Mouse (Mus musculus) limb, embryonic 14.5 days (tissue): Measurements from ENCODE around the gene Aldh5a1. TPM values are rescaled to one million over a fixed set of nuclear protein-coding genes. Genes with fewer than 3 reads are reported as not detected.

Experiments used
- ATAC-seq: fragments of 200-750 bp; cut with Nextera tagmentation; 2 replicates; pipeline ENCODE4 v1.8.0; 2017; ENCODE audit warnings: low read depth, moderate number of reproducible peaks, moderate TSS enrichment; ENCODE audit not compliant: low FRiP score
- DNase-seq: peaks from one replicate; pipeline ENCODE4 v3.0.0-alpha.2; 2015; ENCODE audit warnings: low spot score
- H3K27ac ChIP-seq: fragments of 300-500 bp; sonication (generic); replicated peaks from 2 replicates; pipeline ENCODE4 v1.5.1; 2014; ENCODE audit warnings: low read depth, mild to moderate bottlenecking, low read length, moderate library complexity, mixed read lengths
- H3K27me3 ChIP-seq: fragments of 300-500 bp; sonication (generic); 2 replicates; pipeline ENCODE4 v1.6.1; 2014; ENCODE audit warnings: low read length, mixed read lengths; ENCODE audit not compliant: control insufficient read depth, insufficient read depth
- H3K36me3 ChIP-seq: fragments of 300-500 bp; sonication (generic); 2 replicates; pipeline ENCODE4 v1.6.1; 2014; ENCODE audit warnings: mild to moderate bottlenecking, low read length, moderate library complexity, mixed read lengths; ENCODE audit not compliant: control insufficient read depth, insufficient read depth
- H3K4me1 ChIP-seq: fragments of 300-500 bp; sonication (generic); 2 replicates; pipeline ENCODE4 v1.6.1; 2014; ENCODE audit warnings: antibody characterized with exemption, low read length, mixed read lengths; ENCODE audit not compliant: control insufficient read depth, insufficient read depth
- H3K4me2 ChIP-seq: fragments of 300-500 bp; sonication (generic); replicated peaks from 2 replicates; pipeline ENCODE4 v1.6.1; 2014; ENCODE audit warnings: low read depth, mild to moderate bottlenecking, low read length, moderate library complexity; ENCODE audit not compliant: severe bottlenecking
- H3K4me3 ChIP-seq: fragments of 300-500 bp; sonication (generic); replicated peaks from 2 replicates; pipeline ENCODE4 v1.5.1; 2014; ENCODE audit warnings: low read length
- H3K9ac ChIP-seq: fragments of 300-500 bp; sonication (generic); 2 replicates; pipeline ENCODE4 v1.6.1; 2014; ENCODE audit warnings: mild to moderate bottlenecking, low read depth, low read length, moderate library complexity; ENCODE audit not compliant: severe bottlenecking
- H3K9me3 ChIP-seq: fragments of 300-500 bp; sonication (generic); 2 replicates; pipeline ENCODE4 v1.6.1; 2016; ENCODE audit warnings: low read length; ENCODE audit not compliant: control insufficient read depth
- POLR2A ChIP-seq: fragments of 200-500 bp; IDR thresholded peaks from 2 replicates; pipeline ENCODE4 v1.8.0; 2012; ENCODE audit warnings: inconsistent platforms, mild to moderate bottlenecking, moderate library complexity, borderline replicate concordance; ENCODE audit not compliant: insufficient read depth, insufficient read length; ENCODE audit errors: extremely low read depth
- WGBS: fragments of 180-500 bp; shearing (Covaris S2); extraction: QIAGEN DNeasy Blood & Tissue Kit; methylation state at CpG from one replicate; pipeline ENCODE4 v1.1.7; 2014; 5-methylcytosine and 5-hydroxymethylcytosine counted together
- polyA plus RNA-seq, 2 experiments: library from polyadenylated mRNA; depleted of rRNA in 1 of 2; stranded (reverse) in 1 of 2; unstranded in 1 of 2; fragments of >200 nt; fragmentation: Nextera tagmentation in 1 of 2; extraction: Ambion mirVana in 1 of 2; gene quantifications; 2 replicates each; pipeline versions ENCODE4 v1.2.1 to v1.2.3; 2012 to 2014

Aldh5a1 gene
- polyA plus RNA-seq, 2 experiments: 5.5 to 6.7 TPM

DNA sequence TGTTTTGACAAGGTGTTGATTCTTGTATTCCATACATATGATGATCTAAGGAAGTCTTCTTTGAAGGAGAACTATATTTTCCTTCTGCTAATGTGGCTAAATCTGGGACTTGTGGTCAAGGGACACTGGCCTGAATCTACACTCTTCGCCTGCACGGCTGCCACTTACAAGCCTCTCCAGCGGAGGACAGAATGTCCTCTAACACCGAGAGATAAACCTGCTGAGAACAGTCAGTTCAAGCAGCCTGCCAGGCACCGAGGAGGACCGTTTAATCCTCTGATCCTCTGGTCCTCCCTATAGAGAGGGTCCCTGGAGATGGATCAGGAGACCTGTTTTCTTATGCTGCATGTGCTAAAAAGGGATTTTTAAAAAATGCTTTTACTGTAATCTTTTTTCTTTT is 34.0 kb downstream of the Aldh5a1 start:
- H3K36me3 ChIP-seq: no peaks in the 10 kb centered on the region
- DNase-seq (no peak), ATAC-seq (no peak)
- TF ChIP-seq POLR2A: no peak
- no peak overlapping the region for H3K4me2 ChIP-seq
- H3K9ac ChIP-seq: no peak overlapping the region
- H3K27ac ChIP-seq: no peak overlapping the region
- no peak overlapping the region for H3K4me3 ChIP-seq
- H3K27me3 ChIP-seq: no peaks in the 10 kb centered on the region
- 73% methylated on average over 6 of the region's 6 CpGs for WGBS
- no peaks in the 10 kb centered on the region for H3K9me3 ChIP-seq
- H3K4me1 ChIP-seq: no peaks in the 10 kb centered on the region

DNA sequence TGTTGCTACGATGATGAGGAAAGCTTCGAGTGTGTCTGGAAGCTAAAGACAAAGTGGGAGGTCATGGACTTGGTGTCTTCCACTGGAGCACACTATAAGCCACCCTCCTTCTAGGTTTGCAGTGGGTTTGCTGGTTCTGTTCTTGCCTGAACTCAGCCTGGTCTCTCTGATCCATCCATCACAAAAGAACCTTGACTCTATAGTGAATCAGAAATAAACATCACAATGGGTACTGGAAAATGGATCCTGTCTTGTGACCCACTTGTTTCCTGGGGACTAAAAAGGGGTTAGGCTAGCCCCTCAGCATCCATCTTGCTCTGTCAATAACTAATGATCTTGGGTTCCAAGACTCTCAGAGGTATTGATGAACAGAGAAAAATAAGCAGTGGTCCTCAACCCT is 35.5 kb downstream of the Aldh5a1 start:
- ATAC-seq (no peak), DNase-seq (no peak)
- H3K9me3 ChIP-seq: no peaks in the 10 kb centered on the region
- H3K27me3 ChIP-seq: no peaks in the 10 kb centered on the region
- no peak for TF ChIP-seq POLR2A
- H3K4me1 ChIP-seq: no peaks in the 10 kb centered on the region
- H3K9ac ChIP-seq: no peak overlapping the region
- no peak overlapping the region for H3K27ac ChIP-seq
- H3K4me3 ChIP-seq: no peak overlapping the region
- no peak overlapping the region for H3K4me2 ChIP-seq
- 92% methylated on average over 2 of the region's 2 CpGs for WGBS
- H3K36me3 ChIP-seq: no peaks in the 10 kb centered on the region

DNA sequence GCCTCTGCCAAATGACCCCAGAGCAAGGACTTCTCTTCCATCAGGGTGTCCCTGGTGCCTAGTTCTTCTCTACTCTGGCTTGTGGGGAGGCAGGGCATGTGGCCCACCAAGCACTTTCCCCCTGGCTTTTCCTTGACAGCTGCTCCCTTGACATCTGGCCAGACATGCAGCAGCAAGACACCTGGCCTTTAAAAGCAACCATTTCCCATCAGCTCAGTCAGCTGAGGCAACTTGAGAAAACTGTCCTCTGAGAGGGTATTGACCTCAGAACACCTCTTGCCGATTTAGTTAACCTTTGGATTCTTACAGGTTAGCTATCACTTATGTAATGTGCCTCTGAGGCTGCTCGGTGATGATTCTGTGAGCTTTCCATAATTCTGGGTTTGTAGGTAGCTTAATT is 43.6 kb downstream of the Aldh5a1 start:
- no peak overlapping the region for H3K4me3 ChIP-seq
- H3K27me3 ChIP-seq: no peaks in the 10 kb centered on the region
- H3K4me1 ChIP-seq: no peaks in the 10 kb centered on the region
- H3K27ac ChIP-seq: no peak overlapping the region
- H3K9me3 ChIP-seq: no peaks in the 10 kb centered on the region
- no peak overlapping the region for H3K9ac ChIP-seq
- WGBS: 70% methylated on average over 2 of the region's 2 CpGs
- no peak overlapping the region for H3K4me2 ChIP-seq
- TF ChIP-seq POLR2A: no peak
- no peaks in the 10 kb centered on the region for H3K36me3 ChIP-seq
- DNase-seq (no peak), ATAC-seq (no peak)

DNA sequence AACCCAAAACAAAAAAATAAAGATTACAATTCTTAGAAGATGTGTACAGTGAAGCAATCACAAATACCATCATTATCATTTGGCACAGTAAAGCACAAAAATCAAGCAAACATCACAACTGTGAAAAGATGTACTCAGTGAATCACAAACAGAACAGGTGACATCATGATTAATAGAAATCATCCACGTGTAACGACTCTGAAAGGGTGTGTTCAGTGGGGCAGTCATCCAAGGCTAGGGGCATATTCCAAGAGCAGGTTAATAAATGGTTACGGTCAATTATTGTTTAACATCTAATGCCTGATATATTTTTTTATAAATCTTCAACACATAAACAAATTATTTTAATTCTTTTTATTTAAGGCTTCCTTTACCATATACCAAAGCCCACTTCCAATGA is 44.9 kb downstream of the Aldh5a1 start:
- ATAC-seq: no peak
- H3K27ac ChIP-seq: no peak overlapping the region
- H3K4me3 ChIP-seq: no peak overlapping the region
- 88% methylated on average over 3 of the region's 3 CpGs for WGBS
- H3K4me2 ChIP-seq: no peak overlapping the region
- H3K9me3 ChIP-seq: no peaks in the 10 kb centered on the region
- H3K9ac ChIP-seq: no peak overlapping the region
- H3K27me3 ChIP-seq: no peaks in the 10 kb centered on the region
- H3K4me1 ChIP-seq: no peaks in the 10 kb centered on the region
- DNase-seq: no peak
- H3K36me3 ChIP-seq: no peaks in the 10 kb centered on the region
- no peak for TF ChIP-seq POLR2A

DNA sequence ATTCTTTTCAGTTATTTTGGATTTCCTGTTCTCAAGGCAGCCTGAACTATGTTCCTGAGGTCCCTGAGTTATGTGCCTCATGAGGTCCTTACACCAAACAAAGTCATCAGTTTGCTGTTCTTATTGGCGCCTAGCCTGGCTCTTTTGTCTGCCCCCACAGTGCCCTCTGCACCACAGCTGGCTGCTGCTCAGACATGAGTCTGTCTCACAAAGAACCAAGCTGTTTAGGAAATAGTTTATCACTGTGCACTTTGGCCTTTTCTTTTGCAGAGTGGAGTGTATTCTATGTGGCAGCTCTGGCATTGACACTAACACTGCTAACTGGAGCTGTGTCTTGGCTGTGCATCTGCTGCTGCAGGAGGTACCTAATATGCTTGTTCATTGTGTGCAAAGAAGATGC is 47.9 kb downstream of the Aldh5a1 start:
- Histone ChIP-seq H3K4me3 (no peak overlapping the region), H3K27ac (no peak overlapping the region), H3K9ac (no peak overlapping the region), H3K4me2 (no peak overlapping the region), H3K36me3 (no peaks in the 10 kb centered on the region), H3K4me1 (no peaks in the 10 kb centered on the region), H3K27me3 (no peaks in the 10 kb centered on the region), H3K9me3 (no peaks in the 10 kb centered on the region; the same call in 1 of the 2 replicates)
- DNase-seq (no peak), ATAC-seq (no peak)
- WGBS: 58% methylated on average over 1 of the region's 1 CpGs
- TF ChIP-seq POLR2A: no peak

DNA sequence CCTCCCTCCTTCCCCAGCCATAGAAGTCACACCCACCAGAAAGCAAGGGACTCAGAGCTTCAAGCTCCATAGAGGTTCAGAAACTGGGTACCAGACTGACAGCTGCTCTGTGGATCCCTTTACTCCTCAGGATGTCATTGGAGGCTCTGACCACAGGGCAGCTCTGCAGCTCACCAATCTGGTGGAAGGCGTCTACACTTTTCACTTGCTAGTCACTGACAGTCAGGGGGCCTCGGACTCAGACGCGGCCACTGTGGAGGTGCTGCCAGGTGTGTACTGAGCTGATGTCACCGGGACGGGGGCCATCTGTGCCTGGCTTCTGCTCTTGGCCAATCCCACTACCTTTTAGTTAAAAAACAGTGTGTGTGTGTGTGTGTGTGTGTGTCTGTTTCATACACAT is 55.0 kb downstream of the Aldh5a1 start:
- no peak for TF ChIP-seq POLR2A
- H3K4me1 ChIP-seq: no peaks in the 10 kb centered on the region
- ATAC-seq: no peak
- no peak overlapping the region for H3K9ac ChIP-seq
- H3K27me3 ChIP-seq: no peaks in the 10 kb centered on the region
- 91% methylated on average over 6 of the region's 6 CpGs for WGBS
- DNase-seq: no peak
- H3K9me3 ChIP-seq: no peaks in the 10 kb centered on the region; the same call in 1 of the 2 replicates
- H3K4me2 ChIP-seq: no peak overlapping the region
- no peak overlapping the region for H3K4me3 ChIP-seq
- H3K27ac ChIP-seq: no peak overlapping the region
- H3K36me3 ChIP-seq: no peaks in the 10 kb centered on the region
